Mouse (Mus musculus) monocyte, adult 5-6 weeks (primary cell): ENCODE results near the gene Samd10. TPM values are rescaled to one million over a fixed set of nuclear protein-coding genes. Genes with fewer than 3 reads are reported as not detected.
A peak's percentile ranks its signal among the peaks of the same experiment; 100 is the strongest.

Source experiments
- ATAC-seq: fragments of 153-309, 156-312 bp; replicated peaks from 2 replicates; pipeline ENCODE4 v1.8.0; 2017; ENCODE audit warnings: mild to moderate bottlenecking; ENCODE audit not compliant: low TSS enrichment, insufficient number of reproducible peaks, severe bottlenecking, poor library complexity, low FRiP score
- total RNA-seq: library from RNA; stranded (forward); fragments of 200-1000, 200-491, 200-594 nt; gene quantifications from 3 replicates; pipeline ENCODE4 v1.2.3, GENCODE M21; 2017

Samd10 gene
- 1.5 to 5.5 TPM (median 4.5 TPM) in 3 replicates for total RNA-seq

- peak; percentile 15; the same call in 1 of the 2 replicates for ATAC-seq
These were observed at the start of gene Samd10 for GRCm38 (mm10) chr2:181598454-181599351. Samd10 (minus strand) TSS chr2:181599212.

- ATAC-seq: no peak
These were observed 47.8 kb upstream of the Samd10 start for GRCm38 (mm10) chr2:181646626-181647472.

GRCm38 (mm10) chr2:181645666-181646065 lies 46.7 kb upstream of the Samd10 start:
- ATAC-seq: no peak

- ATAC-seq: peak; percentile 68
These were observed 45.3 kb upstream of the Samd10 start for GRCm38 (mm10) chr2:181644361-181644760.

- ATAC-seq: no peak
These were observed 36.9 kb upstream of the Samd10 start for GRCm38 (mm10) chr2:181635865-181636264.

- no peak for ATAC-seq
These were observed 33.6 kb upstream of the Samd10 start for GRCm38 (mm10) chr2:181632624-181633023.

- ATAC-seq: no peak
These were observed 29.5 kb upstream of the Samd10 start for GRCm38 (mm10) chr2:181628471-181628870.

- no peak for ATAC-seq
These were observed 24.4 kb upstream of the Samd10 start for GRCm38 (mm10) chr2:181623401-181623800.

GRCm38 (mm10) chr2:181618761-181619495 lies 19.9 kb upstream of the Samd10 start:
- no peak for ATAC-seq

- ATAC-seq: no peak
These were observed 3.4 kb upstream of the Samd10 start for GRCm38 (mm10) chr2:181602367-181602766.

GRCm38 (mm10) chr2:181601751-181602145 lies 2.7 kb upstream of the Samd10 start:
- no peak for ATAC-seq

- ATAC-seq: peak; percentile 95
These were observed 2.1 kb upstream of the Samd10 start for GRCm38 (mm10) chr2:181600828-181601750.

- ATAC-seq: no peak
These were observed 1.3 kb upstream of the Samd10 start for GRCm38 (mm10) chr2:181600226-181600758.

GRCm38 (mm10) chr2:181597378-181598061 lies 1.5 kb downstream of the Samd10 start:
- ATAC-seq: no peak

GRCm38 (mm10) chr2:181596221-181596960 lies 2.6 kb downstream of the Samd10 start:
- no peak for ATAC-seq

- ATAC-seq: no peak
These were observed 3.9 kb downstream of the Samd10 start for GRCm38 (mm10) chr2:181594946-181595696.
